ENCODE assay signal across 22 mouse cellular contexts in genomic region chr3:39489392-39489791, GRCm38 (mm10).
DNase-seq lines count a peak whose midpoint lies in the region; ATAC-seq and TF ChIP-seq lines count a peak whose summit lies in the region.
"Had no signal": no experiment of that assay in that cellular context is flagged by ENCODE, and none has a peak within 500 bp of the region (broad histone marks: within the 10 kb centered on the region; RNA-seq: fewer than 3 reads in every experiment).

No protein-coding gene starts in this region.

- no peaks in the 10 kb centered on the region for H3K9me3 ChIP-seq in lung, embryonic 14.5 days (ENCODE audit: low read depth, low read length)
- H3K9me3 ChIP-seq in lung, embryonic 15.5 days: no peaks in the 10 kb centered on the region
- no peaks in the 10 kb centered on the region for H3K9me3 ChIP-seq in lung, embryonic 16.5 days (ENCODE audit: control insufficient read depth, low read length)
- no peaks in the 10 kb centered on the region for H3K9me3 ChIP-seq in lung, postnatal 0 days (ENCODE audit: low read length)
- H3K9me3 ChIP-seq: G1E had no signal

- no peak for TF ChIP-seq EP300 in lung, postnatal 0 days (IDR thresholded peaks at IDR 0.05)

- H3K4me2 ChIP-seq in lung, embryonic 14.5 days: no peak overlapping the region
- H3K4me2 ChIP-seq in lung, embryonic 15.5 days: no peak overlapping the region
- H3K4me2 ChIP-seq in lung, embryonic 16.5 days (ENCODE audit: low read depth, low read length): no peak overlapping the region
- no peak overlapping the region for H3K4me2 ChIP-seq in lung, postnatal 0 days (replicated peaks; ENCODE audit: low read depth, low read length)

- no peak for TF ChIP-seq CTCF in lung, embryonic 14.5 days (IDR thresholded peaks at IDR 0.05; ENCODE audit: low read depth)
- no peak for TF ChIP-seq CTCF in lung, postnatal 0 days (IDR thresholded peaks at IDR 0.05)

- DNase-seq in lung, embryonic 14.5 days: peak; percentile 79
- DNase-seq in lung, postnatal 14 days: no peak
- no peak for DNase-seq in lung, postnatal 10 days
- no peak for DNase-seq in lung, postnatal 25 days (ENCODE audit: low spot score)
- DNase-seq in lung, postnatal 0 days (ENCODE audit: low spot score): no peak
- DNase-seq in lung, adult 18-20 months: no peak
- DNase-seq: adrenal gland, adult 2 months; adrenal gland, adult 8-10 months; adrenal gland, postnatal 10 days; adrenal gland, postnatal 14 days; adrenal gland, postnatal 25 days; adrenal gland, postnatal 36 days; B cell, adult 2 months; cerebellum, adult 11 months; cerebellum, adult 11-12 months had no signal

- no peaks in the 10 kb centered on the region for H3K27me3 ChIP-seq in lung, embryonic 14.5 days (ENCODE audit: insufficient read depth, low read length)
- H3K27me3 ChIP-seq in lung, embryonic 15.5 days: no peaks in the 10 kb centered on the region
- no peaks in the 10 kb centered on the region for H3K27me3 ChIP-seq in lung, embryonic 16.5 days (ENCODE audit: control insufficient read depth, insufficient read depth, low read depth, low read length)
- no peaks in the 10 kb centered on the region for H3K27me3 ChIP-seq in lung, postnatal 0 days (replicated peaks; ENCODE audit: insufficient read depth, low read length)
- H3K27me3 ChIP-seq: CH12.LX, Patski had no signal

- no peaks in the 10 kb centered on the region for H3K36me3 ChIP-seq in lung, embryonic 14.5 days (ENCODE audit: insufficient read depth)
- no peaks in the 10 kb centered on the region for H3K36me3 ChIP-seq in lung, embryonic 15.5 days
- H3K36me3 ChIP-seq in lung, embryonic 16.5 days (ENCODE audit: control insufficient read depth, insufficient read depth, low read length): no peaks in the 10 kb centered on the region
- no peaks in the 10 kb centered on the region for H3K36me3 ChIP-seq in lung, postnatal 0 days (ENCODE audit: insufficient read depth, low read length)
- H3K36me3 ChIP-seq: G1E had no signal

- ATAC-seq in lung, embryonic 14.5 days (ENCODE audit: insufficient read depth): peak; percentile 93
- peak; percentile 78 for ATAC-seq in lung, embryonic 15.5 days (ENCODE audit: borderline replicate concordance, extremely low read depth, low FRiP score, low TSS enrichment)
- ATAC-seq in lung, embryonic 16.5 days (ENCODE audit: low read depth): peak; percentile 75; the same call in 1 of the 2 replicates
- ATAC-seq in lung, postnatal 0 days: 0 out of 2 replicates have a peak, but pooled peaks have one; percentile 17
- ATAC-seq: activated CD4-positive, CD25-positive, alpha-beta regulatory T cell, adult 4 months; CD4-positive, CD25-positive, alpha-beta regulatory T cell, adult 4 months; Patski had no signal

- 28% methylated on average over 7 of the region's 7 CpGs for WGBS in lung, embryonic 14.5 days
- 36% methylated on average over 7 of the region's 7 CpGs for WGBS in lung, embryonic 15.5 days
- WGBS in lung, embryonic 16.5 days: 40% methylated on average over 7 of the region's 7 CpGs
- WGBS in lung, postnatal 0 days: 36% methylated on average over 7 of the region's 7 CpGs

- no peak overlapping the region for H3K9ac ChIP-seq in lung, embryonic 14.5 days
- H3K9ac ChIP-seq in lung, embryonic 15.5 days: no peak overlapping the region
- no peak overlapping the region for H3K9ac ChIP-seq in lung, embryonic 16.5 days (ENCODE audit: low read length)
- H3K9ac ChIP-seq in lung, postnatal 0 days (replicated peaks; ENCODE audit: low read depth): no peak overlapping the region

- no peak overlapping the region for H3K4me3 ChIP-seq in lung, embryonic 14.5 days (ENCODE audit: low read depth, low read length)
- H3K4me3 ChIP-seq in lung, embryonic 15.5 days: no peak overlapping the region
- no peak overlapping the region for H3K4me3 ChIP-seq in lung, embryonic 16.5 days (ENCODE audit: low read length)
- H3K4me3 ChIP-seq in lung, postnatal 0 days (ENCODE audit: low read depth, low read length): no peak overlapping the region

- no peaks in the 10 kb centered on the region for H3K4me1 ChIP-seq in lung, embryonic 14.5 days (ENCODE audit: insufficient read depth)
- H3K4me1 ChIP-seq in lung, embryonic 15.5 days: no peaks in the 10 kb centered on the region
- no peaks in the 10 kb centered on the region for H3K4me1 ChIP-seq in lung, embryonic 16.5 days (replicated peaks; ENCODE audit: control insufficient read depth, insufficient read depth, low read length)
- no peaks in the 10 kb centered on the region for H3K4me1 ChIP-seq in lung, postnatal 0 days (ENCODE audit: insufficient read depth, low read depth, low read length)

- no peak overlapping the region; the same call in none of the 2 replicates for H3K27ac ChIP-seq in lung, embryonic 14.5 days (ENCODE audit: low read depth)
- H3K27ac ChIP-seq in lung, embryonic 15.5 days: no peak overlapping the region
- no peak overlapping the region for H3K27ac ChIP-seq in lung, embryonic 16.5 days (ENCODE audit: low read length)
- no peak overlapping the region for H3K27ac ChIP-seq in lung, postnatal 0 days (ENCODE audit: low read length)

Comparison
In these comparisons a context has a peak if more than half of its experiments do, and no peak if none do; other contexts are left out.
1. ATAC-seq: peak in every context shown above with its lines; median percentile 93 in lung, embryonic 14.5 days; 78 in lung, embryonic 15.5 days; 75 in lung, embryonic 16.5 days; 17 in lung, postnatal 0 days.